Mouse (Mus musculus) limb, embryonic 11.5 days (tissue): ENCODE data around the gene Trib2. TPM values are rescaled to one million over a fixed set of nuclear protein-coding genes. Genes with fewer than 3 reads are reported as not detected.

Experiments used
- ATAC-seq: fragments of 200-750 bp; cut with Nextera tagmentation; 2 replicates; pipeline ENCODE4 v1.8.0; 2017; ENCODE audit warnings: low read depth; ENCODE audit not compliant: insufficient number of reproducible peaks, low FRiP score, low TSS enrichment
- DNase-seq: peaks from one replicate; pipeline ENCODE4 v3.0.0-alpha.2; 2015; ENCODE audit warnings: low spot score
- H3K27ac ChIP-seq: fragments of 300-500 bp; sonication (generic); replicated peaks from 2 replicates; pipeline ENCODE4 v1.5.1; 2014; ENCODE audit warnings: low read depth, mild to moderate bottlenecking, low read length
- H3K27me3 ChIP-seq: fragments of 300-500 bp; sonication (generic); 2 replicates; pipeline ENCODE4 v1.6.1; 2014; ENCODE audit warnings: mild to moderate bottlenecking, low read length, mixed read lengths; ENCODE audit not compliant: control insufficient read depth, insufficient read depth
- H3K36me3 ChIP-seq: fragments of 300-500 bp; sonication (generic); 2 replicates; pipeline ENCODE4 v1.6.1; 2014; ENCODE audit warnings: mild to moderate bottlenecking, low read length, moderate library complexity, mixed read lengths; ENCODE audit not compliant: control insufficient read depth, insufficient read depth
- H3K4me1 ChIP-seq: fragments of 300-500 bp; sonication (generic); 2 replicates; pipeline ENCODE4 v1.6.1; 2014; ENCODE audit warnings: low read length, mixed read lengths; ENCODE audit not compliant: control insufficient read depth, insufficient read depth
- H3K4me2 ChIP-seq: fragments of 300-500 bp; sonication (generic); 2 replicates; pipeline ENCODE4 v1.6.1; 2014; ENCODE audit warnings: low read depth, mild to moderate bottlenecking, moderate library complexity; ENCODE audit not compliant: severe bottlenecking
- H3K4me3 ChIP-seq: fragments of 300-500 bp; sonication (generic); 2 replicates; pipeline ENCODE4 v1.5.1; 2014; ENCODE audit warnings: low read depth, low read length
- H3K9ac ChIP-seq: fragments of 300-500 bp; sonication (generic); 2 replicates; pipeline ENCODE4 v1.6.1; 2014; ENCODE audit warnings: mild to moderate bottlenecking, low read length
- H3K9me3 ChIP-seq: fragments of 300-500 bp; sonication (generic); 2 replicates; pipeline ENCODE4 v1.6.1; 2016; ENCODE audit warnings: low read length; ENCODE audit not compliant: control insufficient read depth
- WGBS: fragments of 180-500 bp; shearing (Covaris S2); extraction: QIAGEN DNeasy Blood & Tissue Kit; methylation state at CpG from one replicate; pipeline ENCODE4 v1.1.7; 2014; 5-methylcytosine and 5-hydroxymethylcytosine counted together
- polyA plus RNA-seq: library from polyadenylated mRNA; unstranded; fragments of >200 nt; fragmentation: Nextera tagmentation; extraction: Ambion mirVana; gene quantifications from 2 replicates; pipeline ENCODE4 v1.2.1, GENCODE M21; 2014

Gene Trib2
- polyA plus RNA-seq, 1 experiment from 2014 or later: 56.2 TPM

DNA sequence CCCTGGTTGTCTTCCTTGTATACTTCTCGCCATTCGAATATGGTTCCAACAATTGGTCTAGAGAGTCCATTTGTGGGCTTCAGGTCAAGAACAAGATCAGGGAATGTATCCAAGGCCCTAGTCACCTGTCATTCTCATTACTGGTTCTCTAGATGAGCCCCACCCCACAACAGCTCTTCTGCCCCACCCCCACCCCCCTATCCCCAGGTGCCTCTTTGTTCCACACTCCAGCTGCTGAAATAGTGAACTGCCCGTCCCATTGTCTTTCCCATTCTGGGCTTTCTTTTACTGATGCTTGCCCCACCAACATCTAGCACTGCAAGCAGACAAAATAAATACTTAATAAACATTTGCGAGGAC is 15.2 kb downstream of the Trib2 start:
- Histone ChIP-seq H3K27me3 (no peaks in the 10 kb centered on the region), H3K9me3 (no peaks in the 10 kb centered on the region), H3K4me2 (no peak overlapping the region), H3K9ac (no peak overlapping the region), H3K36me3 (peaks cover 6% of the 10 kb centered on the region; the same call in 1 of the 2 replicates), H3K4me3 (no peak overlapping the region), H3K4me1 (no peaks in the 10 kb centered on the region), H3K27ac (no peak overlapping the region)
- DNase-seq (no peak), ATAC-seq (no peak)
- WGBS: 90% methylated on average over 4 of the region's 4 CpGs

DNA sequence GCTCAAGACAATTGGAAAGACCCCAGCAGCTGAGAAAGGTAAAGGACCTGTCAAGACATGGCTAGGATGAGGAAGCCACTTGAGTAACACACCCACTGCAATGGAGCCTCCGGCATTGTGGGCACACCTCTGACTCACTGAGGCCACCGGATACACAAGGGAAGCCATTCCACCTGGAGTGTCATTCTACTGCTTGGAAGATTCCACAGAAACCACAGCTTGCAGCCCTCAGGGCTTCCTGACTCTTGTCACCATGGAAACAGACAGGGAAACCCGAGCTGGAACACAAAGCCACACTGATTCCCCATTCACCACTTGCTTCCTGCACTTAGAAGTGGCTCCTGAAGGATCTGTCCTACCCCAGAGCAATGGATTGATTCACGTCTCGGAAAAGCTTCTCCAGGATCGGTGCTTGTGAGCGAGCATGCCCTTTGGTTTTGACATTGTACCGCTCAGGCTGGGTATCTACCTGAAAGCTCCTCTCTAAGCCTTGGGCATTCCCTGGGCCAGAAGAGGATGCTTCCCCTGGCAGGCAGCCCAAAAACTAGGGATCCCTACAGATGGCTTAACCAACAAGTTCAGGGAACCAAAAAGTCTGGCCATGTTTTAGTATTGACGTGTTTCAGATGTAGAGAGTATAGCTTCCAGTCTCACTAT is 15.7 kb downstream of the Trib2 start:
- H3K4me2 ChIP-seq: no peak overlapping the region
- H3K4me1 ChIP-seq: no peaks in the 10 kb centered on the region

DNA sequence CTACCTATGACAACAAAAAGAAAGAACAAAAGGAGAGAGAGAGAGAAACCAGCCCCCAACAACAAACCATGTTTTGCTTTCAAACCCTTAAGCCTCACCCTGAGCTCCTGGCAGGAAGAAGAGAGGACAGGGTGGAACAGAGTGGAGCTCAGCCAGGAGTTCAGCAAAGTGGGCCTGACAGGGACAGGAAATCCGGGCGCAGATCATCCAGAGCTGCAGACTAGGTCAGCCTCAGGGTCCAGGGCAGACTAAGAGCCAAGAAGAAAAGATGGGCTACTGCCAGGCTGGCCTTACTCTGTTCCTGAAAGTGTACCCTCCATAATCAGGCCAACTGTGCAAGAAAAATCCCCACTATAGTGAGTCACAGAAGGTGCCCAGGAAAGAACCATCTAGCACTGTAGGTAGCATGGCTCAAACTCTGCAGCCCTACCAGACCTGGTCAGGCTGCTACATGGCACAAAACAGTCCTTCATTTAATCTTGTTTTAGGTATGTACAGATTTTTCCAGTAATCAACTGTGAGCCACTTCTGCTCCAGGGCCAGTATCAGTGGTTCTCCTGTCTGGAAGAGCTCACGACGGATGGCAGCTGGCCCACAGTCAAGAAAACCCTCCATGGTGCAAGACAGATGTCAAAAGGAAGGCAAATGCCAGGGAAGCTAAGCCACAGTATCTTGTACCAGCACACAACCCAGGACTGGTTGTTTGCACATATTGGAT is 16.4 kb downstream of the Trib2 start:
- Histone ChIP-seq H3K9me3 (no peaks in the 10 kb centered on the region), H3K9ac (no peak overlapping the region), H3K36me3 (peaks cover 8% of the 10 kb centered on the region), H3K4me1 (no peaks in the 10 kb centered on the region), H3K27ac (no peak overlapping the region), H3K27me3 (no peaks in the 10 kb centered on the region), H3K4me2 (no peak overlapping the region), H3K4me3 (no peak overlapping the region)
- 88% methylated on average over 4 of the region's 4 CpGs for WGBS
- no peak for DNase-seq
- ATAC-seq: no peak

More for the DNA sequence above, 15.7 kb downstream of the Trib2 start:
- Histone ChIP-seq H3K36me3 (peaks cover 6% of the 10 kb centered on the region; the same call in 1 of the 2 replicates), H3K4me3 (no peak overlapping the region), H3K27me3 (no peaks in the 10 kb centered on the region), H3K9me3 (no peaks in the 10 kb centered on the region), H3K9ac (no peak overlapping the region), H3K27ac (no peak overlapping the region)
- DNase-seq (peak; percentile 27), ATAC-seq (no peak)
- WGBS: 74% methylated on average over 9 of the region's 9 CpGs

DNA sequence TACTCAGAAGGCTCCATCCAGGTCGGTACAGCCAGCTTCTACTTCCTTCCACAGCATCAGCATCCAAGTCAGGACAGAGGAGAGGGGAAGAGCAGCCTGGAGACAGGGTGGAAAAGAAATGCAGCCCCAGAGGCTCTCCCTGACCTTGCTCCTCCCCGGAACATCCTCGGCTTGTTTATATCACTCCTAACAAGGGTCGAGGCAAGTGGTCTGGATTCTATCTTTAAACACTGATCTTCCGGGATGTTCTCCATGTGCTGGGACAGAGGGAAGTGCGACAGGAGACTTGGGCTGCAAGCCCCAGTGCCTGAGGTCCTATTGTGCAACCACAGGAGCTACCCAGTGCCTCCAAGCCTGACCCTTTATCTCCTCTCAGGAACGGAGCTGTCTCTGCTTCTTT is 18.7 kb downstream of the Trib2 start:
- Histone ChIP-seq H3K4me1 (no peaks in the 10 kb centered on the region), H3K27ac (no peak overlapping the region), H3K9me3 (no peaks in the 10 kb centered on the region), H3K4me3 (no peak overlapping the region), H3K4me2 (no peak overlapping the region), H3K36me3 (peaks cover 6% of the 10 kb centered on the region), H3K9ac (no peak overlapping the region), H3K27me3 (no peaks in the 10 kb centered on the region)
- ATAC-seq (no peak), DNase-seq (no peak)
- 47% methylated on average over 7 of the region's 7 CpGs for WGBS

DNA sequence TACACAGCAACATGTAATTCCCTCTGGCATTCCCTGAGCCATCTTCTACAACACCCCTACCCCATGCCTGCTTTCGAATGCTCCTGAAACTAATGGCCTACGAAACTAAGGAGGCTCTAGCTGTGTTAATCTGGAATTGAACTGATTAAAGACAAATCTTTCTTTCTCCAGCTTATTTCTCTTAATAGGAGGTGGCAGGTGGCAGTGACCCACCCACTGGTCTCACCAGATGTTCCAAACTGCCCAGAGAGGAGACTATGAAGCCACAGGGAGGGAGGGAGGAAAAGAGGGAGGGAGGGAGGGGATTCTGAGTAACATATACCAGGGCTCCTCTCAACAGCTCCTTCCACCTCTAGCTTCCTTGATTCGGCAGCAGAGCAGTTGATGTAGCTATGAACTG is 20.8 kb downstream of the Trib2 start:
- no peaks in the 10 kb centered on the region for H3K4me1 ChIP-seq
- no peak overlapping the region for H3K27ac ChIP-seq
- H3K4me3 ChIP-seq: no peak overlapping the region
- H3K4me2 ChIP-seq: no peak overlapping the region
- peaks cover 4% of the 10 kb centered on the region; the same call in 1 of the 2 replicates for H3K36me3 ChIP-seq
- DNase-seq: no peak
- H3K9me3 ChIP-seq: no peaks in the 10 kb centered on the region
- ATAC-seq: no peak
- H3K27me3 ChIP-seq: no peaks in the 10 kb centered on the region
- WGBS: 72% methylated on average over 3 of the region's 3 CpGs
- H3K9ac ChIP-seq: no peak overlapping the region

DNA sequence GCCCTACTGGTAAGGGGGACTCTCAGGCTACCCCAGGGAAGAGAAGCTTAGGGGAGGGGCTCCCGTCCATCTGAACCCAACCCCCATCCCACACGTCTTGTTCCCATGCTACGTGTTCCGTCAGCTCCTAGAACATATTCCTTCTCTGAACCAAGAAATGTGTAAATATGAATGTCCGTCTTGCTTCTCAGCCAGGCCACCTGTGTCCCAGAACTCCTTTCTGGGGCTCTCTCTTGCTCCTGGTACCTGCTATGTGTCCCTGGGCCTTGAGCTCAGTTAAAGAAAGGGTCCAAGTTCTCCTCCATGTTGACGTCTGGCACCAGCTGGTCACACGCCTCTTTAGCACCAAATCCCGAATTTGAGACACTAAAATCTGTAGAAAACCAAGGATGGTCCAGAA is 23.4 kb downstream of the Trib2 start:
- no peak overlapping the region for H3K4me2 ChIP-seq
- DNase-seq (no peak), ATAC-seq (no peak)
- no peak overlapping the region for H3K27ac ChIP-seq
- no peaks in the 10 kb centered on the region for H3K9me3 ChIP-seq
- no peak overlapping the region for H3K4me3 ChIP-seq
- H3K4me1 ChIP-seq: no peaks in the 10 kb centered on the region
- H3K36me3 ChIP-seq: peaks cover 4% of the 10 kb centered on the region; the same call in 1 of the 2 replicates
- H3K27me3 ChIP-seq: no peaks in the 10 kb centered on the region
- WGBS: 94% methylated on average over 8 of the region's 8 CpGs
- H3K9ac ChIP-seq: no peak overlapping the region

DNA sequence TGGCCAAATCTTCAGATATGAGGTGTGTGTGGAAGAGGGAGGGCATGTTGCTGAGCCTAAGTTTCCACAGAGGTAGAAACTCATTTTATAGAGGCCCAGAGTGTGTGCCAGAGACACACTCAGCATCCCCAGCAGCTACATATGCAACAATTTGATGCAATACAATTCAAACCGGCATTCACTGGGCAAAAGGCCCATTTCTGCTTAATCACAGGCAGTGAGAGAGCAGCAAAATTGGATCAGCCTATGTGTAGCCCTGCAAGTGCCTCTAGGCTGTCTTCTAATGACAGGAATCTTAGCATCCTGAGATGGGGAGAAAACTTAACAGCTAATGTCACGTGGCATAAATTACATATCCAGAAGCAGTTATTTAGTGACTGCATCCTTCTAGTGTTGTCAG is 26.5 kb downstream of the Trib2 start:
- 78% methylated on average over 2 of the region's 2 CpGs for WGBS
- Histone ChIP-seq H3K27ac (no peak overlapping the region), H3K4me1 (no peaks in the 10 kb centered on the region), H3K4me2 (no peak overlapping the region), H3K9me3 (no peaks in the 10 kb centered on the region), H3K9ac (no peak overlapping the region), H3K36me3 (peaks cover 2% of the 10 kb centered on the region; the same call in 1 of the 2 replicates), H3K4me3 (no peak overlapping the region), H3K27me3 (no peaks in the 10 kb centered on the region)
- no peak for ATAC-seq
- DNase-seq: no peak

DNA sequence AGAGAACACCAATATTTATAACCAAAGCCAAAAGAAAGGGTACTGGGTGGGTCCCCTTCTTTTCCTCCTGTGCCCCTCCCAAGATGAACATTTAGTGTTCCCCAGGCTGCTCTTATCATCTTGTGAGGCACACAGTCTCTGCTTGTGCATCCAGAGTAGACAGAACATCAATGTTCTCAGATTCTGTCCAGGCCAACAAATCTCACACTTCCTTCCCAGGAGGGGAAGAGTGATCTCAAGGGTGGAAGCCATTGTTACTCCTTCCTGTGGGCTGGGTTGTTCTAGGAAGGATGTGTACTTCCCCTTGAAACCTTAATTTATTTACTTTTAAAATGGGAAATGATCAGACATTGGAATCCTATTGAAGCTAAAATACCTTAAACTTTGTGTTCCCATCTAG is 39.7 kb downstream of the Trib2 start:
- Histone ChIP-seq H3K4me1 (no peaks in the 10 kb centered on the region), H3K36me3 (no peaks in the 10 kb centered on the region), H3K27me3 (no peaks in the 10 kb centered on the region), H3K27ac (no peak overlapping the region), H3K9ac (no peak overlapping the region), H3K4me3 (no peak overlapping the region), H3K4me2 (no peak overlapping the region), H3K9me3 (no peaks in the 10 kb centered on the region)
- DNase-seq (no peak), ATAC-seq (no peak)
